Mouse (Mus musculus): ENCODE data around the gene Usp3.
A peak's percentile ranks its signal among the peaks of the same experiment; 100 is the strongest.

Usp3 gene

GRCm38 (mm10) chr9:66561496-66561895, 31.4 kb downstream of the Usp3 start:
- DNase-seq = no peak

- DNase-seq = no peak
Measured at GRCm38 (mm10) chr9:66560728-66561127, 32.2 kb downstream of the Usp3 start.

GRCm38 (mm10) chr9:66560295-66560694, 32.6 kb downstream of the Usp3 start:
- peak; percentile 67 for DNase-seq

GRCm38 (mm10) chr9:66558971-66559370, 34.0 kb downstream of the Usp3 start:
- no peak for DNase-seq

- no peak for DNase-seq
Measured at GRCm38 (mm10) chr9:66542785-66543184, 50.2 kb downstream of the Usp3 start.

- DNase-seq = no peak
Measured at GRCm38 (mm10) chr9:66521595-66521994, 71.3 kb downstream of the Usp3 start.

GRCm38 (mm10) chr9:66520299-66520698, 72.6 kb downstream of the Usp3 start:
- no peak for DNase-seq

- peak; percentile 49 for DNase-seq
Measured at GRCm38 (mm10) chr9:66518901-66519300, 74.0 kb downstream of the Usp3 start.

- no peak for DNase-seq
Measured at GRCm38 (mm10) chr9:66518251-66518650, 74.7 kb downstream of the Usp3 start.

GRCm38 (mm10) chr9:66517746-66518145, 75.2 kb downstream of the Usp3 start:
- no peak for DNase-seq

GRCm38 (mm10) chr9:66516296-66516940, 76.5 kb downstream of the Usp3 start:
- no peak for DNase-seq

- no peak for DNase-seq
Measured at GRCm38 (mm10) chr9:66515680-66516210, 77.2 kb downstream of the Usp3 start.

- no peak for DNase-seq
Measured at GRCm38 (mm10) chr9:66515115-66515514, 77.8 kb downstream of the Usp3 start.

- peak; percentile 81 for DNase-seq
Measured at GRCm38 (mm10) chr9:66514256-66514770, 78.6 kb downstream of the Usp3 start, which contains the start of gene Fbxl22. TSS of gene Fbxl22 (minus strand) at chr9:66514593.

- DNase-seq = no peak
Measured at GRCm38 (mm10) chr9:66513661-66514255, 79.2 kb downstream of the Usp3 start.

GRCm38 (mm10) chr9:66513150-66513549, 79.8 kb downstream of the Usp3 start:
- peak; percentile 28 for DNase-seq

- peak; percentile 91 for DNase-seq
Measured at GRCm38 (mm10) chr9:66512351-66512671, 80.6 kb downstream of the Usp3 start.

GRCm38 (mm10) chr9:66511580-66512350, 81.2 kb downstream of the Usp3 start:
- DNase-seq = peak; percentile 94

GRCm38 (mm10) chr9:66510944-66511343, 82.0 kb downstream of the Usp3 start:
- no peak for DNase-seq

- DNase-seq = no peak
Measured at GRCm38 (mm10) chr9:66510351-66510841, 82.5 kb downstream of the Usp3 start.

GRCm38 (mm10) chr9:66508890-66509399, 84.0 kb downstream of the Usp3 start:
- no peak for DNase-seq

GRCm38 (mm10) chr9:66507684-66508083, 85.3 kb downstream of the Usp3 start:
- DNase-seq = no peak

- peak; percentile 40 for DNase-seq
Measured at GRCm38 (mm10) chr9:66506424-66506823, 86.5 kb downstream of the Usp3 start.

All from lung, postnatal 36 days (tissue).